Mouse (Mus musculus): ENCODE data around the gene Cadm1. TPM values are rescaled to one million over a fixed set of nuclear protein-coding genes. Genes with fewer than 3 reads are reported as not detected.

The Cadm1 gene
- polyA plus RNA-seq, 1 experiment from 2014 or later, result 41.3 TPM

DNA sequence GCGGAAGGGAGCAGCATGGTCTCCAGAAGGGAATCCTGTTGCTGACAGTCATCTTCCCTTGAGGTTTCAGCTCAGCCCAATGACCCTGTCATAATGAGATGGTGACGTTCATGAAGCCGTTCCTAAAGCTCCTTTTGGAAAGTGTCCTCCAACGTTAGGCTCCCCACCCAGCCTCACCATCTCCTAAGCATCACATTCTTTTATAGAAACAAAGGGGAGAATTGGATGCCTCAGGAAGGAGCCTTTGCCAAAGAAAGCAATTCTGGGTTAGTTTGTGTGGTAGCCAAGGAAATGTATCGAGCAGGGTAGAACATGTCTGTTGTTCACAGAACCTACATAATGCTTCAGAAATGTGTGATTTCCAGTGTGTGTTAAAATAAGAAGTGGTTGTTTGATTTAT, 231.6 kb downstream of the Cadm1 start:
- Histone ChIP-seq H3K27me3 (ENCODE audit: control insufficient read depth, insufficient read depth, low read length) (no peaks in the 10 kb centered on the region), H3K4me3 (replicated peaks; ENCODE audit: low read length) (no peak overlapping the region), H3K4me1 (ENCODE audit: control insufficient read depth, insufficient read depth, low read length) (0 out of 2 replicates have a peak, but pooled peaks cover 6% of the 10 kb centered on the region), H3K9me3 (replicated peaks; ENCODE audit: control insufficient read depth, low read length) (no peaks in the 10 kb centered on the region), H3K27ac (ENCODE audit: low read length) (no peak overlapping the region), H3K9ac (ENCODE audit: low read length) (no peak overlapping the region), H3K36me3 (ENCODE audit: control insufficient read depth, insufficient read depth, low read length) (no peaks in the 10 kb centered on the region), H3K4me2 (ENCODE audit: low read depth, low read length) (no peak overlapping the region)
- 79% methylated on average over 5 of the region's 5 CpGs for whole genome bisulfite sequencing
- no peak for ATAC-seq (ENCODE audit: insufficient read depth, low FRiP score)

- Histone ChIP-seq H3K9ac (ENCODE audit: low read length) (no peak overlapping the region), H3K4me3 (replicated peaks; ENCODE audit: low read length) (no peak overlapping the region), H3K4me1 (ENCODE audit: control insufficient read depth, insufficient read depth, low read length) (0 out of 2 replicates have a peak, but pooled peaks cover 6% of the 10 kb centered on the region), H3K36me3 (ENCODE audit: control insufficient read depth, insufficient read depth, low read length) (no peaks in the 10 kb centered on the region), H3K27me3 (ENCODE audit: control insufficient read depth, insufficient read depth, low read length) (no peaks in the 10 kb centered on the region), H3K4me2 (ENCODE audit: low read depth, low read length) (no peak overlapping the region), H3K9me3 (replicated peaks; ENCODE audit: control insufficient read depth, low read length) (no peaks in the 10 kb centered on the region), H3K27ac (ENCODE audit: low read length) (no peak overlapping the region)
- ATAC-seq (ENCODE audit: insufficient read depth, low FRiP score), result no peak
- WGBS, result 68% methylated on average over 5 of the region's 5 CpGs
Observed at GRCm38 (mm10) chr9:47762913-47763312, 232.9 kb downstream of the Cadm1 start.

GRCm38 (mm10) chr9:47764920-47765319, 234.9 kb downstream of the Cadm1 start:
- H3K4me2 ChIP-seq (ENCODE audit: low read depth, low read length), result no peak overlapping the region
- no peaks in the 10 kb centered on the region for H3K27me3 ChIP-seq (ENCODE audit: control insufficient read depth, insufficient read depth, low read length)
- H3K4me3 ChIP-seq (replicated peaks; ENCODE audit: low read length), result no peak overlapping the region
- ATAC-seq (ENCODE audit: insufficient read depth, low FRiP score), result no peak
- 26% methylated on average over 5 of the region's 5 CpGs for WGBS
- no peaks in the 10 kb centered on the region for H3K9me3 ChIP-seq (replicated peaks; ENCODE audit: control insufficient read depth, low read length)
- no peaks in the 10 kb centered on the region for H3K36me3 ChIP-seq (ENCODE audit: control insufficient read depth, insufficient read depth, low read length)
- no peak overlapping the region for H3K9ac ChIP-seq (ENCODE audit: low read length)
- H3K4me1 ChIP-seq (ENCODE audit: control insufficient read depth, insufficient read depth, low read length), result 0 out of 2 replicates have a peak, but pooled peaks cover 7% of the 10 kb centered on the region
- H3K27ac ChIP-seq (ENCODE audit: low read length), result no peak overlapping the region

- 57% methylated on average over 13 of the region's 13 CpGs for WGBS
- no peak for ATAC-seq (ENCODE audit: insufficient read depth, low FRiP score)
- H3K4me2 ChIP-seq (ENCODE audit: low read depth, low read length), result no peak overlapping the region
- H3K4me3 ChIP-seq (replicated peaks; ENCODE audit: low read length), result no peak overlapping the region
- H3K9me3 ChIP-seq (replicated peaks; ENCODE audit: control insufficient read depth, low read length), result no peaks in the 10 kb centered on the region
- no peak overlapping the region for H3K27ac ChIP-seq (ENCODE audit: low read length)
- H3K4me1 ChIP-seq (ENCODE audit: control insufficient read depth, insufficient read depth, low read length), result 0 out of 2 replicates have a peak, but pooled peaks cover 8% of the 10 kb centered on the region
- no peak overlapping the region for H3K9ac ChIP-seq (ENCODE audit: low read length)
- H3K27me3 ChIP-seq (ENCODE audit: control insufficient read depth, insufficient read depth, low read length), result no peaks in the 10 kb centered on the region
- no peaks in the 10 kb centered on the region for H3K36me3 ChIP-seq (ENCODE audit: control insufficient read depth, insufficient read depth, low read length)
Observed at GRCm38 (mm10) chr9:47765323-47765722, 235.3 kb downstream of the Cadm1 start.

DNA sequence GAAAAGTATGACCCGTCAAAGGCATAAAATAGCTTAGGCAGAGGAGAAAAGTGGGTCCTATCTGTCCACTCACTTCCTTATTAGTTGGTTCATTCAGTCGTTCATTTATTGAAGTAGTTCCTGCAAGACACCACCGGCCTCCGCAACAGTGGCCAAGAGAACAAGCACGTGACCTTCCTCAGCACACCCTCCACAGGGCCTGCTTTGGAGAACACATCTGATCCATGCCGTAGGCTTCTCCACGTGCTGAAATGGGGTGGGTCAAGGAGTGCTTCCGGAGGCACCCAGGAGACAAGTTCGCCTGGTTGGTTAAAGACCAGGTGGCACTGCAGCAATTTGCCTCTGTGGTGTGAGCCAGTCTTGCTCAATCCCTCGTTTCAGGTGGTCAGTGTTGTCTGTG, 236.4 kb downstream of the Cadm1 start:
- no peak for ATAC-seq (ENCODE audit: insufficient read depth, low FRiP score)
- no peak overlapping the region for H3K27ac ChIP-seq (ENCODE audit: low read length)
- peaks cover 8% of the 10 kb centered on the region; the same call in 1 of the 2 replicates for H3K4me1 ChIP-seq (ENCODE audit: control insufficient read depth, insufficient read depth, low read length)
- H3K27me3 ChIP-seq (ENCODE audit: control insufficient read depth, insufficient read depth, low read length), result no peaks in the 10 kb centered on the region
- no peak overlapping the region for H3K4me3 ChIP-seq (replicated peaks; ENCODE audit: low read length)
- H3K36me3 ChIP-seq (ENCODE audit: control insufficient read depth, insufficient read depth, low read length), result no peaks in the 10 kb centered on the region
- no peak overlapping the region for H3K9ac ChIP-seq (ENCODE audit: low read length)
- no peaks in the 10 kb centered on the region for H3K9me3 ChIP-seq (replicated peaks; ENCODE audit: control insufficient read depth, low read length)
- H3K4me2 ChIP-seq (ENCODE audit: low read depth, low read length), result no peak overlapping the region
- WGBS, result 47% methylated on average over 10 of the region's 10 CpGs

- no peak overlapping the region for H3K4me3 ChIP-seq (replicated peaks; ENCODE audit: low read length)
- 42% methylated on average over 11 of the region's 11 CpGs for WGBS
Observed at GRCm38 (mm10) chr9:47770836-47771235, 240.9 kb downstream of the Cadm1 start.

DNA sequence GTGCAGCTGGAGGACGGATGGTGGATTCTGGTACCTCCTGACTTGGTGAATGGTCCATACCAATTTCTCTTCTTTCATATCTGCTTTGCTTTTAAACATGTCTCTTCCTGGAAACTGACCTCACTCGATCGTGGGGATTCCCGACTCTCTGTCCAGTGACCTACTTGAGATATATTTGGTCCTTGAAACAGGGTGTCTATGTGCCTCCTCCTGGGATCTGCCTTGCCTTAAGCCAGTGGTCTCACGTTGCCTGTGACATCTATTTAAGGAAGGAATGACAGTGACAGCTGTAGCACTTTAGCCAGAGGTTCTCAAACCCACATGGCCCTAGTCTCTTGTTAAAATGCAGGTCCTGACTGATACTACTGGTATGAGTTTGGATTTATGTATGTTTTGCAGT, 242.0 kb downstream of the Cadm1 start:
- no peak overlapping the region for H3K4me3 ChIP-seq (replicated peaks; ENCODE audit: low read length)
- H3K4me2 ChIP-seq (ENCODE audit: low read depth, low read length), result no peak overlapping the region
- H3K27ac ChIP-seq (ENCODE audit: low read length), result no peak overlapping the region
- ATAC-seq (ENCODE audit: insufficient read depth, low FRiP score), result no peak
- peaks cover 3% of the 10 kb centered on the region; the same call in 1 of the 2 replicates for H3K4me1 ChIP-seq (ENCODE audit: control insufficient read depth, insufficient read depth, low read length)
- H3K9me3 ChIP-seq (replicated peaks; ENCODE audit: control insufficient read depth, low read length), result no peaks in the 10 kb centered on the region
- no peak overlapping the region for H3K9ac ChIP-seq (ENCODE audit: low read length)
- H3K36me3 ChIP-seq (ENCODE audit: control insufficient read depth, insufficient read depth, low read length), result no peaks in the 10 kb centered on the region
- WGBS, result 54% methylated on average over 5 of the region's 5 CpGs
- H3K27me3 ChIP-seq (ENCODE audit: control insufficient read depth, insufficient read depth, low read length), result no peaks in the 10 kb centered on the region

More at GRCm38 (mm10) chr9:47770836-47771235, 240.9 kb downstream of the Cadm1 start:
- H3K9ac ChIP-seq (ENCODE audit: low read length), result no peak overlapping the region
- no peak for ATAC-seq (ENCODE audit: insufficient read depth, low FRiP score)
- no peaks in the 10 kb centered on the region for H3K9me3 ChIP-seq (replicated peaks; ENCODE audit: control insufficient read depth, low read length)
- H3K4me1 ChIP-seq (ENCODE audit: control insufficient read depth, insufficient read depth, low read length), result peaks cover 6% of the 10 kb centered on the region; the same call in 1 of the 2 replicates
- H3K27ac ChIP-seq (ENCODE audit: low read length), result no peak overlapping the region
- no peaks in the 10 kb centered on the region for H3K36me3 ChIP-seq (ENCODE audit: control insufficient read depth, insufficient read depth, low read length)
- no peak overlapping the region for H3K4me2 ChIP-seq (ENCODE audit: low read depth, low read length)
- no peaks in the 10 kb centered on the region for H3K27me3 ChIP-seq (ENCODE audit: control insufficient read depth, insufficient read depth, low read length)

GRCm38 (mm10) chr9:47772750-47773149, 242.8 kb downstream of the Cadm1 start:
- H3K4me2 ChIP-seq (ENCODE audit: low read depth, low read length), result no peak overlapping the region
- H3K27ac ChIP-seq (ENCODE audit: low read length), result no peak overlapping the region
- H3K27me3 ChIP-seq (ENCODE audit: control insufficient read depth, insufficient read depth, low read length), result no peaks in the 10 kb centered on the region
- H3K4me1 ChIP-seq (ENCODE audit: control insufficient read depth, insufficient read depth, low read length), result peaks cover 3% of the 10 kb centered on the region; the same call in 1 of the 2 replicates
- H3K9me3 ChIP-seq (replicated peaks; ENCODE audit: control insufficient read depth, low read length), result no peaks in the 10 kb centered on the region
- H3K36me3 ChIP-seq (ENCODE audit: control insufficient read depth, insufficient read depth, low read length), result no peaks in the 10 kb centered on the region
- ATAC-seq (ENCODE audit: insufficient read depth, low FRiP score), result no peak
- H3K4me3 ChIP-seq (replicated peaks; ENCODE audit: low read length), result no peak overlapping the region
- WGBS, result 88% methylated on average over 6 of the region's 6 CpGs
- no peak overlapping the region for H3K9ac ChIP-seq (ENCODE audit: low read length)

DNA sequence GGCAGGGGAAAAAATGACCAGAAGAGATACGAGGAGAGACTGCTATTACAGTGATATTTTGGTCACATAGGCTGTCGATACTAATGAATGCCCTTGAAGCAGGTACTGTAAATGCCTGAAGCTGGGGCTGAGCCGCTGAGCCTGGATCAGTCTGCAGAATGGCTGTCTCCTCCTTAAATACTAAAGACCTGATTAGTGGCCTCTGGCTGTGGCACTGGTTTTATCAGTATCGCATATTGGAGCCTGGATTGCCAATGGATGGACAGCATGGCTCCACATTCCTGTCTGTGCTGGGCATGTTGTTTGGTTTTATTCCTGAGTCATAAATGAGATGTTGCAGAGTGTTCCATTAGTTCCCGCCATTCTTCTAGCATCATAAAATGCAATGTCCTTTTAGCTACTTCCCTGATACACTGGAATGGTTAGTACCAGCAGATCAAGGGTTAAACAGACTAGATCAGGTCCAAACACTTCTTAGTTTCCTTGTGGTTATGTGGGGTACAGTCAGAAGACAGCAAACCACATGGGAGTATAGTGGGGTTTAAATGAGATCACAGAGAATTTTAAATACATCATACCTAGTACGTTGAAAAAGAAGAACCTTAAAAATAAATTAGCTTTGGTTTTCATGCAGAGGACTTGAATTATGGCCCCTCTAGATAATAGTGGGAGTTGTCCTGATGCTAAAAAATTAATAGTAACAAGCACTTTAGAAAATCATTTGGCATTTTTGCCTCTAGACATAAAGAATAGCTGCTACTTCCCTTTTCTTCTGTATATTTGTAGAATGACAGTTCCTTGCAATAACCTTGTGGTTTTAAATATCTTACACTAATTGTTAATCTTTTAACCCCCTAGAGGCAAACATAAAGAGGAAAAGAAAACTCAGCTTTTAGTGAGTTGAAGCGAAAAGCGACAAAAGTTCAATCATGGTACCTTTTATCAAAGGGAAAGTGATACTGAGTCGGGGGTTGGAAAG, 247.3 kb downstream of the Cadm1 start:
- 77% methylated on average over 9 of the region's 9 CpGs for WGBS
- no peaks in the 10 kb centered on the region for H3K4me1 ChIP-seq (ENCODE audit: control insufficient read depth, insufficient read depth, low read length)
- H3K27ac ChIP-seq (ENCODE audit: low read length), result no peak overlapping the region
- no peaks in the 10 kb centered on the region for H3K27me3 ChIP-seq (ENCODE audit: control insufficient read depth, insufficient read depth, low read length)
- H3K9ac ChIP-seq (ENCODE audit: low read length), result no peak overlapping the region
- no peaks in the 10 kb centered on the region for H3K36me3 ChIP-seq (ENCODE audit: control insufficient read depth, insufficient read depth, low read length)
- no peaks in the 10 kb centered on the region for H3K9me3 ChIP-seq (replicated peaks; ENCODE audit: control insufficient read depth, low read length)
- ATAC-seq (ENCODE audit: insufficient read depth, low FRiP score), result no peak
- no peak overlapping the region for H3K4me3 ChIP-seq (replicated peaks; ENCODE audit: low read length)
- no peak overlapping the region for H3K4me2 ChIP-seq (ENCODE audit: low read depth, low read length)

Measured in stomach, embryonic 16.5 days (tissue).